Mouse (Mus musculus): ENCODE results near the gene Zfp281.

Gene Zfp281

GRCm38 (mm10) chr1:136625019-136625895, 556 bp downstream of the Zfp281 start:
- peak overlapping the region; percentile 88 for H3K4me3 ChIP-seq (replicated peaks; ENCODE audit: low read length)
- H3K36me3 ChIP-seq (ENCODE audit: insufficient read depth, low read length) = peaks cover 62% of the 10 kb centered on the region
- no peaks in the 10 kb centered on the region for H3K9me3 ChIP-seq (ENCODE audit: low read length)
- peaks cover 54% of the 10 kb centered on the region for H3K4me1 ChIP-seq (replicated peaks; ENCODE audit: low read depth, low read length)
- H3K27me3 ChIP-seq (ENCODE audit: insufficient read depth, low read length) = no peaks in the 10 kb centered on the region
- no peak for TF ChIP-seq POU5F1 (IDR thresholded peaks at IDR 0.05; ENCODE audit: borderline replicate concordance, low read length)
- TF ChIP-seq CTCF (conservative IDR thresholded peaks at IDR 0.05; ENCODE audit: low read length) = no peak
- no peak for TF ChIP-seq NANOG (IDR thresholded peaks at IDR 0.05; ENCODE audit: borderline replicate concordance, low read length)

- Histone ChIP-seq H3K36me3 (ENCODE audit: insufficient read depth, low read length) (peaks cover 67% of the 10 kb centered on the region), H3K4me1 (replicated peaks; ENCODE audit: low read depth, low read length) (peaks cover 57% of the 10 kb centered on the region), H3K27me3 (ENCODE audit: insufficient read depth, low read length) (no peaks in the 10 kb centered on the region), H3K9me3 (ENCODE audit: low read length) (no peaks in the 10 kb centered on the region), H3K4me3 (replicated peaks; ENCODE audit: low read length) (peak overlapping the region; percentile 88)
- TF ChIP-seq CTCF (conservative IDR thresholded peaks at IDR 0.05; ENCODE audit: low read length) = no peak
These were observed 1.4 kb downstream of the Zfp281 start for GRCm38 (mm10) chr1:136626141-136626540.

- Histone ChIP-seq H3K9me3 (ENCODE audit: low read length) (no peaks in the 10 kb centered on the region), H3K36me3 (ENCODE audit: insufficient read depth, low read length) (peaks cover 62% of the 10 kb centered on the region), H3K4me1 (replicated peaks; ENCODE audit: low read depth, low read length) (peaks cover 57% of the 10 kb centered on the region), H3K27me3 (ENCODE audit: insufficient read depth, low read length) (no peaks in the 10 kb centered on the region), H3K4me3 (replicated peaks; ENCODE audit: low read length) (0 out of 2 replicates have a peak overlapping the region, but pooled peaks have one; percentile 32)
- no peak for TF ChIP-seq POU5F1 (IDR thresholded peaks at IDR 0.05; ENCODE audit: borderline replicate concordance, low read length)
- TF ChIP-seq NANOG (IDR thresholded peaks at IDR 0.05; ENCODE audit: borderline replicate concordance, low read length) = no peak
- TF ChIP-seq CTCF (conservative IDR thresholded peaks at IDR 0.05; ENCODE audit: low read length) = no peak
These were observed 2.1 kb downstream of the Zfp281 start for GRCm38 (mm10) chr1:136626756-136627155.

DNA sequence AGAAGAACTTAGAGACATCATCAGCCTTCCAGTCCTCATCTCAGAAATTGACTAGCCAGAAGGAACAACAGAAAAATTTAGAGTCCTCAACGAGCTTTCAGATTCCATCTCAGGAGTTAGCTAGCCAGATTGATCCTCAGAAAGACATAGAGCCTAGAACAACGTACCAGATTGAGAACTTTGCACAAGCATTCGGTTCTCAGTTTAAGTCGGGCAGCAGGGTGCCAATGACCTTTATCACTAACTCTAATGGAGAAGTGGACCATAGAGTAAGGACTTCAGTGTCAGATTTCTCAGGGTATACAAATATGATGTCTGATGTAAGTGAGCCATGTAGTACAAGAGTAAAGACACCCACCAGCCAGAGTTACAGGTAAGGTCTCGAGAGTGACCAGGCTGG, 2.9 kb downstream of the Zfp281 start:
- TF ChIP-seq NANOG (IDR thresholded peaks at IDR 0.05; ENCODE audit: borderline replicate concordance, low read length) = no peak
- TF ChIP-seq CTCF (conservative IDR thresholded peaks at IDR 0.05; ENCODE audit: low read length) = no peak
- TF ChIP-seq POU5F1 (IDR thresholded peaks at IDR 0.05; ENCODE audit: borderline replicate concordance, low read length) = no peak
- Histone ChIP-seq H3K27me3 (ENCODE audit: insufficient read depth, low read length) (no peaks in the 10 kb centered on the region), H3K9me3 (ENCODE audit: low read length) (no peaks in the 10 kb centered on the region), H3K36me3 (ENCODE audit: insufficient read depth, low read length) (peaks cover 59% of the 10 kb centered on the region), H3K4me3 (replicated peaks; ENCODE audit: low read length) (peak overlapping the region; percentile 32), H3K4me1 (replicated peaks; ENCODE audit: low read depth, low read length) (peaks cover 57% of the 10 kb centered on the region)

DNA sequence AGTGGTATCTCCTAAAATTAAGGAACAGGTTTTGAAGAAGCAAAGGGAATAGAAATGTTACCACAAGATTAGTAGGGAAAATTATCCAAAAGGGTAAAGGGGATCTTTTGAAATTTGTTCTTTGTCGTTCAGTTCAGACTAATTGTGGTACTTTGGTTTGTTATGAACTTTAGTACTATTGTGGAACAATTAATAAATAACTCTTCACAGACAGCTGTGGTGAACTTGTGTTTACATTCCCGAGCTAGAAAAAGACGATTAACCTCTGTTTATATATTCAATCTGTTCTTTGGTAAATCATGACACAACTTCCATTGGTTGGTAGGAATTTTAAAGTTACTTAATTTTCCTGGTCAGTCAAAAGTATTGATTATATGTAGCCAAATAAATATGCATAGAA, 8.2 kb downstream of the Zfp281 start:
- H3K4me3 ChIP-seq (replicated peaks; ENCODE audit: low read length) = no peak overlapping the region
- H3K9me3 ChIP-seq (ENCODE audit: low read length) = no peaks in the 10 kb centered on the region
- H3K27me3 ChIP-seq (ENCODE audit: insufficient read depth, low read length) = no peaks in the 10 kb centered on the region
- TF ChIP-seq NANOG (IDR thresholded peaks at IDR 0.05; ENCODE audit: borderline replicate concordance, low read length) = no peak
- no peak for TF ChIP-seq CTCF (conservative IDR thresholded peaks at IDR 0.05; ENCODE audit: low read length)
- no peak for TF ChIP-seq POU5F1 (IDR thresholded peaks at IDR 0.05; ENCODE audit: borderline replicate concordance, low read length)
- peaks cover 35% of the 10 kb centered on the region for H3K36me3 ChIP-seq (ENCODE audit: insufficient read depth, low read length)
- H3K4me1 ChIP-seq (replicated peaks; ENCODE audit: low read depth, low read length) = peaks cover 29% of the 10 kb centered on the region

- Histone ChIP-seq H3K4me1 (replicated peaks; ENCODE audit: low read depth, low read length) (peaks cover 32% of the 10 kb centered on the region), H3K9me3 (ENCODE audit: low read length) (no peaks in the 10 kb centered on the region), H3K27me3 (ENCODE audit: insufficient read depth, low read length) (no peaks in the 10 kb centered on the region), H3K4me3 (replicated peaks; ENCODE audit: low read length) (no peak overlapping the region), H3K36me3 (ENCODE audit: insufficient read depth, low read length) (peaks cover 13% of the 10 kb centered on the region)
- TF ChIP-seq CTCF (conservative IDR thresholded peaks at IDR 0.05; ENCODE audit: low read length) = no peak
- TF ChIP-seq POU5F1 (IDR thresholded peaks at IDR 0.05; ENCODE audit: borderline replicate concordance, low read length) = no peak
- no peak for TF ChIP-seq NANOG (IDR thresholded peaks at IDR 0.05; ENCODE audit: borderline replicate concordance, low read length)
These were observed 10.9 kb downstream of the Zfp281 start for GRCm38 (mm10) chr1:136635644-136636043.

DNA sequence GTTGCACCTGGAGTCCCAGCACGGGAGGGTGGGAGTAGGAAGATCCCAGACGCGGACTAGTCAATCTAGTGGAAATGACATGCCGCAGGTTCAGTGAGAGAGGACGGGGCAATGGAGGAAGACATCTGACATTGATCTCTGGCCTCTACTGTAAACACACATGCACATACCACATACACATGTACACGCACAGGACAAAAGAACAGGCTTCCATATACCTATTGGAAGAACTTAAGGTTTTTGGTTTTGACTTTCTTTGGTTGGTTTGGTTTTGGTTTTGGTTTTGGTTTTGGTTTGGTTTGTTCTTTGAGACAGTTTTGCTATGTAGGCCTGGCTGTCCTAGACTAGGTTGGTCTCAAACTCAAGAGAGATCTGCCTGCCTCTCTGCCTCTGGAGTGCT, 12.2 kb downstream of the Zfp281 start:
- no peak for TF ChIP-seq POU5F1 (IDR thresholded peaks at IDR 0.05; ENCODE audit: borderline replicate concordance, low read length)
- TF ChIP-seq CTCF (conservative IDR thresholded peaks at IDR 0.05; ENCODE audit: low read length) = no peak
- no peak for TF ChIP-seq NANOG (IDR thresholded peaks at IDR 0.05; ENCODE audit: borderline replicate concordance, low read length)

DNA sequence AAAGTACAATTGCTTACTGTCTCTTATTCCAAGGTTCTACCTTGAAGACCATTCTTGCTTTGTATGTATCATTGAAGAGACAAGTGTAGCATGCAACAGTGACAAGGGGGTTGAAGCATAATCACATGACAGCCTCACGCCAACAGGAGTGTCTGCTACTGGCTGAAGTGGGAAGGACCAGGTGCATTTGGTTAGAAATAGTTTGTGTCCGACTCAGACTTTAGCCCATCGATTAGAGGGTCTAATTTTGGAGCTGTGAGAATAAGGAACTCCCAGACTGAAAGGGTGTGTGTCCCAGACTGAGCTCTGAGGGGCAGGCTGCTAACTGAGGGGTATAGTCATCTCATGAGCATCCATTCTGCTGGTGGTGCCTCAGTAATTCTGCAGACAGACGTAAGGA, 13.0 kb downstream of the Zfp281 start:
- H3K4me3 ChIP-seq (replicated peaks; ENCODE audit: low read length) = no peak overlapping the region
- TF ChIP-seq CTCF (conservative IDR thresholded peaks at IDR 0.05; ENCODE audit: low read length) = no peak
- no peak for TF ChIP-seq NANOG (IDR thresholded peaks at IDR 0.05; ENCODE audit: borderline replicate concordance, low read length)
- no peak for TF ChIP-seq POU5F1 (IDR thresholded peaks at IDR 0.05; ENCODE audit: borderline replicate concordance, low read length)
- H3K4me1 ChIP-seq (replicated peaks; ENCODE audit: low read depth, low read length) = peaks cover 42% of the 10 kb centered on the region
- peaks cover 8% of the 10 kb centered on the region; the same call in 1 of the 2 replicates for H3K36me3 ChIP-seq (ENCODE audit: insufficient read depth, low read length)
- no peaks in the 10 kb centered on the region for H3K9me3 ChIP-seq (ENCODE audit: low read length)
- H3K27me3 ChIP-seq (ENCODE audit: insufficient read depth, low read length) = no peaks in the 10 kb centered on the region

More for the DNA sequence above, 12.2 kb downstream of the Zfp281 start:
- Histone ChIP-seq H3K4me1 (replicated peaks; ENCODE audit: low read depth, low read length) (peaks cover 35% of the 10 kb centered on the region), H3K36me3 (ENCODE audit: insufficient read depth, low read length) (peaks cover 8% of the 10 kb centered on the region; the same call in 1 of the 2 replicates), H3K27me3 (ENCODE audit: insufficient read depth, low read length) (no peaks in the 10 kb centered on the region), H3K9me3 (ENCODE audit: low read length) (no peaks in the 10 kb centered on the region), H3K4me3 (replicated peaks; ENCODE audit: low read length) (no peak overlapping the region)
